Comparison of ENCODE assay signal across 28 mouse cellular contexts in genomic region chr10:129847343-129847742, GRCm38 (mm10). TPM values are rescaled to one million over a fixed set of nuclear protein-coding genes. Genes with fewer than 3 reads are reported as not detected.
"Had no signal": no experiment of that assay in that cellular context is flagged by ENCODE, and none has a peak within 500 bp of the region (broad histone marks: within the 10 kb centered on the region; RNA-seq: fewer than 3 reads in every experiment).

No protein-coding gene starts in this region.

- ATAC-seq: liver, postnatal 0 days; lung, postnatal 0 days had no signal

- H3K4me2 ChIP-seq: limb, embryonic 12.5 days; limb, embryonic 15.5 days; liver, embryonic 11.5 days; lung, embryonic 14.5 days; midbrain, embryonic 12.5 days had no signal

- H3K27me3 ChIP-seq: limb, embryonic 12.5 days; limb, embryonic 15.5 days; midbrain, embryonic 12.5 days had no signal

- H3K27ac ChIP-seq: limb, embryonic 12.5 days; limb, embryonic 15.5 days; liver, embryonic 14.5 days; macrophage; midbrain, embryonic 12.5 days; stomach, postnatal 0 days had no signal

- H3K4me1 ChIP-seq: limb, embryonic 12.5 days; limb, embryonic 15.5 days; midbrain, embryonic 12.5 days had no signal

- H3K9me3 ChIP-seq: limb, embryonic 12.5 days; limb, embryonic 15.5 days; midbrain, embryonic 12.5 days had no signal

- H3K9ac ChIP-seq: limb, embryonic 12.5 days; limb, embryonic 15.5 days; liver, embryonic 14.5 days; liver, postnatal 0 days; lung, embryonic 14.5 days; midbrain, embryonic 12.5 days had no signal

- DNase-seq: kidney, adult 9 months; kidney, postnatal 14 days; kidney, postnatal 4 days; left cerebral cortex, postnatal 4 days; liver, postnatal 0 days; lung, embryonic 14.5 days; right cerebral cortex, postnatal 14 days; right cerebral cortex, postnatal 4 days; thymus, adult 2 months; thymus, postnatal 25 days had no signal

- H3K36me3 ChIP-seq: limb, embryonic 12.5 days; limb, embryonic 15.5 days; midbrain, embryonic 12.5 days had no signal

- H3K4me3 ChIP-seq: limb, embryonic 12.5 days; limb, embryonic 15.5 days; midbrain, embryonic 12.5 days had no signal

RNA-seq across cellular contexts. Expression of gene Olfr812, which starts 1.4 kb away (rescaled TPM):
- total RNA-seq: layer of hippocampus, adult 18-20 months; layer of hippocampus, postnatal 14 days; left cerebral cortex, adult 8-10 months; left cerebral cortex, postnatal 14 days; left cerebral cortex, postnatal 4 days; megakaryocyte, adult 5-6 weeks; midbrain, postnatal 0 days had no signal
- polyA plus RNA-seq: kidney, embryonic 16.5 days; limb, embryonic 12.5 days; limb, embryonic 15.5 days; liver, embryonic 11.5 days; liver, embryonic 14.5 days; liver, postnatal 0 days; lung, embryonic 14.5 days; lung, postnatal 0 days; macrophage; midbrain, embryonic 12.5 days; midbrain, postnatal 0 days; neural tube, embryonic 11.5 days; neural tube, embryonic 14.5 days; stomach, embryonic 14.5 days; stomach, postnatal 0 days; thymus, adult 2 months had no signal

RNA-seq across cellular contexts. Expression of gene Olfr813, which starts 7.8 kb away (rescaled TPM):
- total RNA-seq: layer of hippocampus, adult 18-20 months; layer of hippocampus, postnatal 14 days; left cerebral cortex, adult 8-10 months; left cerebral cortex, postnatal 14 days; left cerebral cortex, postnatal 4 days; megakaryocyte, adult 5-6 weeks; midbrain, postnatal 0 days had no signal
- polyA plus RNA-seq: kidney, embryonic 16.5 days; limb, embryonic 12.5 days; limb, embryonic 15.5 days; liver, embryonic 11.5 days; liver, embryonic 14.5 days; liver, postnatal 0 days; lung, embryonic 14.5 days; lung, postnatal 0 days; macrophage; midbrain, embryonic 12.5 days; midbrain, postnatal 0 days; neural tube, embryonic 11.5 days; neural tube, embryonic 14.5 days; stomach, embryonic 14.5 days; stomach, postnatal 0 days; thymus, adult 2 months had no signal

RNA-seq across cellular contexts. Expression of gene Olfr814, which starts 32.3 kb away (rescaled TPM):
- total RNA-seq: layer of hippocampus, adult 18-20 months; layer of hippocampus, postnatal 14 days; left cerebral cortex, adult 8-10 months; left cerebral cortex, postnatal 14 days; left cerebral cortex, postnatal 4 days; megakaryocyte, adult 5-6 weeks; midbrain, postnatal 0 days had no signal
- polyA plus RNA-seq: kidney, embryonic 16.5 days; limb, embryonic 12.5 days; limb, embryonic 15.5 days; liver, embryonic 11.5 days; liver, embryonic 14.5 days; liver, postnatal 0 days; lung, embryonic 14.5 days; lung, postnatal 0 days; macrophage; midbrain, embryonic 12.5 days; midbrain, postnatal 0 days; neural tube, embryonic 11.5 days; neural tube, embryonic 14.5 days; stomach, embryonic 14.5 days; stomach, postnatal 0 days; thymus, adult 2 months had no signal

RNA-seq across cellular contexts. Expression of gene Olfr811, which starts 43.1 kb away (rescaled TPM):
- total RNA-seq: layer of hippocampus, adult 18-20 months; layer of hippocampus, postnatal 14 days; left cerebral cortex, adult 8-10 months; left cerebral cortex, postnatal 14 days; left cerebral cortex, postnatal 4 days; megakaryocyte, adult 5-6 weeks; midbrain, postnatal 0 days had no signal
- polyA plus RNA-seq: kidney, embryonic 16.5 days; limb, embryonic 12.5 days; limb, embryonic 15.5 days; liver, embryonic 11.5 days; liver, embryonic 14.5 days; liver, postnatal 0 days; lung, embryonic 14.5 days; lung, postnatal 0 days; macrophage; midbrain, embryonic 12.5 days; midbrain, postnatal 0 days; neural tube, embryonic 11.5 days; neural tube, embryonic 14.5 days; stomach, embryonic 14.5 days; stomach, postnatal 0 days; thymus, adult 2 months had no signal

RNA-seq across cellular contexts. Expression of gene Olfr810, which starts 52.6 kb away (rescaled TPM):
- total RNA-seq: layer of hippocampus, adult 18-20 months; layer of hippocampus, postnatal 14 days; left cerebral cortex, adult 8-10 months; left cerebral cortex, postnatal 14 days; left cerebral cortex, postnatal 4 days; megakaryocyte, adult 5-6 weeks; midbrain, postnatal 0 days had no signal
- polyA plus RNA-seq: kidney, embryonic 16.5 days; limb, embryonic 12.5 days; limb, embryonic 15.5 days; liver, embryonic 11.5 days; liver, embryonic 14.5 days; liver, postnatal 0 days; lung, embryonic 14.5 days; lung, postnatal 0 days; macrophage; midbrain, embryonic 12.5 days; midbrain, postnatal 0 days; neural tube, embryonic 11.5 days; neural tube, embryonic 14.5 days; stomach, embryonic 14.5 days; stomach, postnatal 0 days; thymus, adult 2 months had no signal
